Mouse (Mus musculus): ENCODE data around the gene Bod1l. TPM values are rescaled to one million over a fixed set of nuclear protein-coding genes. Genes with fewer than 3 reads are reported as not detected.

The Bod1l gene
- polyA plus RNA-seq, 1 experiment: 4.8 TPM

GRCm38 (mm10) chr5:41844820-41845557, 874 bp upstream of the Bod1l start:
- H3K4me3 ChIP-seq (replicated peaks; ENCODE audit: extremely low read depth, low read depth, low read length): peak overlapping the region; percentile 81
- TF ChIP-seq CTCF (IDR thresholded peaks at IDR 0.05; ENCODE audit: insufficient read depth, low read length): no peak
- TF ChIP-seq POLR2A (IDR thresholded peaks at IDR 0.05; ENCODE audit: borderline replicate concordance, extremely low read depth, low read depth, low read length): no peak
- peak; percentile 49 for DNase-seq
- 13% methylated on average over 16 of the region's 16 CpGs for WGBS
- peaks cover 4% of the 10 kb centered on the region; the same call in 1 of the 2 replicates for H3K4me1 ChIP-seq (ENCODE audit: control insufficient read depth, insufficient read depth, low read length)

GRCm38 (mm10) chr5:41843419-41844146, 532 bp downstream of the Bod1l start:
- H3K4me3 ChIP-seq (replicated peaks; ENCODE audit: extremely low read depth, low read depth, low read length): peak overlapping the region; percentile 97
- no peak for DNase-seq
- peaks cover 4% of the 10 kb centered on the region; the same call in 1 of the 2 replicates for H3K4me1 ChIP-seq (ENCODE audit: control insufficient read depth, insufficient read depth, low read length)
- 1% methylated on average over 45 of the region's 46 CpGs for WGBS
- TF ChIP-seq POLR2A (IDR thresholded peaks at IDR 0.05; ENCODE audit: borderline replicate concordance, extremely low read depth, low read depth, low read length): no peak
- TF ChIP-seq CTCF (IDR thresholded peaks at IDR 0.05; ENCODE audit: insufficient read depth, low read length): no peak

GRCm38 (mm10) chr5:41842681-41843080, 1.4 kb downstream of the Bod1l start:
- H3K4me3 ChIP-seq (replicated peaks; ENCODE audit: extremely low read depth, low read depth, low read length): peak overlapping the region; percentile 39
- peaks cover 4% of the 10 kb centered on the region; the same call in 1 of the 2 replicates for H3K4me1 ChIP-seq (ENCODE audit: control insufficient read depth, insufficient read depth, low read length)
- WGBS: 6% methylated on average over 5 of the region's 5 CpGs
- TF ChIP-seq CTCF (IDR thresholded peaks at IDR 0.05; ENCODE audit: insufficient read depth, low read length): no peak
- TF ChIP-seq POLR2A (IDR thresholded peaks at IDR 0.05; ENCODE audit: borderline replicate concordance, extremely low read depth, low read depth, low read length): no peak
- DNase-seq: no peak

- WGBS: 89% methylated on average over 5 of the region's 5 CpGs
- H3K4me1 ChIP-seq (ENCODE audit: control insufficient read depth, insufficient read depth, low read length): peaks cover 4% of the 10 kb centered on the region; the same call in 1 of the 2 replicates
- no peak for DNase-seq
- no peak overlapping the region for H3K4me3 ChIP-seq (replicated peaks; ENCODE audit: extremely low read depth, low read depth, low read length)
- TF ChIP-seq POLR2A (IDR thresholded peaks at IDR 0.05; ENCODE audit: borderline replicate concordance, extremely low read depth, low read depth, low read length): no peak
Observed at GRCm38 (mm10) chr5:41841735-41842134, 2.4 kb downstream of the Bod1l start.

- Histone ChIP-seq H3K4me3 (replicated peaks; ENCODE audit: extremely low read depth, low read depth, low read length) (no peak overlapping the region), H3K4me1 (ENCODE audit: control insufficient read depth, insufficient read depth, low read length) (no peaks in the 10 kb centered on the region)
- no peak for DNase-seq
- TF ChIP-seq POLR2A (IDR thresholded peaks at IDR 0.05; ENCODE audit: borderline replicate concordance, extremely low read depth, low read depth, low read length) (no peak), CTCF (IDR thresholded peaks at IDR 0.05; ENCODE audit: insufficient read depth, low read length) (no peak)
- 87% methylated on average over 2 of the region's 2 CpGs for WGBS
Observed at GRCm38 (mm10) chr5:41830100-41830499, 14.0 kb downstream of the Bod1l start.

- TF ChIP-seq CTCF (IDR thresholded peaks at IDR 0.05; ENCODE audit: insufficient read depth, low read length) (no peak), POLR2A (IDR thresholded peaks at IDR 0.05; ENCODE audit: borderline replicate concordance, extremely low read depth, low read depth, low read length) (no peak)
Observed at GRCm38 (mm10) chr5:41821158-41821557, 23.0 kb downstream of the Bod1l start.

GRCm38 (mm10) chr5:41820530-41820929, 23.6 kb downstream of the Bod1l start:
- no peak for DNase-seq
- WGBS: 55% methylated on average over 3 of the region's 3 CpGs
- no peak for TF ChIP-seq POLR2A (IDR thresholded peaks at IDR 0.05; ENCODE audit: borderline replicate concordance, extremely low read depth, low read depth, low read length)
- no peak for TF ChIP-seq CTCF (IDR thresholded peaks at IDR 0.05; ENCODE audit: insufficient read depth, low read length)
- Histone ChIP-seq H3K4me3 (replicated peaks; ENCODE audit: extremely low read depth, low read depth, low read length) (no peak overlapping the region), H3K4me1 (ENCODE audit: control insufficient read depth, insufficient read depth, low read length) (no peaks in the 10 kb centered on the region)

More at GRCm38 (mm10) chr5:41821158-41821557, 23.0 kb downstream of the Bod1l start:
- 67% methylated on average over 9 of the region's 9 CpGs for WGBS
- DNase-seq: no peak
- Histone ChIP-seq H3K4me3 (replicated peaks; ENCODE audit: extremely low read depth, low read depth, low read length) (no peak overlapping the region), H3K4me1 (ENCODE audit: control insufficient read depth, insufficient read depth, low read length) (no peaks in the 10 kb centered on the region)

- WGBS: 89% methylated on average over 6 of the region's 6 CpGs
- DNase-seq: no peak
Observed at GRCm38 (mm10) chr5:41812516-41812915, 31.6 kb downstream of the Bod1l start.

GRCm38 (mm10) chr5:41811279-41811678, 32.8 kb downstream of the Bod1l start:
- H3K4me1 ChIP-seq (ENCODE audit: control insufficient read depth, insufficient read depth, low read length): no peaks in the 10 kb centered on the region
- no peak for DNase-seq
- WGBS: 79% methylated on average over 3 of the region's 3 CpGs

More at GRCm38 (mm10) chr5:41812516-41812915, 31.6 kb downstream of the Bod1l start:
- Histone ChIP-seq H3K4me3 (replicated peaks; ENCODE audit: extremely low read depth, low read depth, low read length) (no peak overlapping the region), H3K4me1 (ENCODE audit: control insufficient read depth, insufficient read depth, low read length) (no peaks in the 10 kb centered on the region)
- TF ChIP-seq POLR2A (IDR thresholded peaks at IDR 0.05; ENCODE audit: borderline replicate concordance, extremely low read depth, low read depth, low read length) (no peak), CTCF (IDR thresholded peaks at IDR 0.05; ENCODE audit: insufficient read depth, low read length) (no peak)

More at GRCm38 (mm10) chr5:41811279-41811678, 32.8 kb downstream of the Bod1l start:
- TF ChIP-seq CTCF (IDR thresholded peaks at IDR 0.05; ENCODE audit: insufficient read depth, low read length) (no peak), POLR2A (IDR thresholded peaks at IDR 0.05; ENCODE audit: borderline replicate concordance, extremely low read depth, low read depth, low read length) (no peak)
- H3K4me3 ChIP-seq (replicated peaks; ENCODE audit: extremely low read depth, low read depth, low read length): no peak overlapping the region
